Mouse (Mus musculus) neural tube, embryonic 15.5 days (tissue): ENCODE measurements around the gene Capn12. TPM values are rescaled to one million over a fixed set of nuclear protein-coding genes. Genes with fewer than 3 reads are reported as not detected.
"Not testable (repeated sequence)": the region's sequence is repeated elsewhere in the genome, so short reads cannot be mapped to it uniquely, and the experiment has no call there.

Experiments
- ATAC-seq: fragments of 200-750 bp; cut with Nextera tagmentation; 2 replicates; pipeline ENCODE4 v1.8.0; 2017; ENCODE audit warnings: mild to moderate bottlenecking, moderate TSS enrichment, moderate library complexity; ENCODE audit not compliant: low FRiP score
- H3K27ac ChIP-seq: fragments of 300-500 bp; sonication (generic); replicated peaks from 2 replicates; pipeline ENCODE4 v1.5.1; 2015; ENCODE audit warnings: mild to moderate bottlenecking, inconsistent platforms
- H3K27me3 ChIP-seq: fragments of 300-500 bp; sonication (generic); replicated peaks from 2 replicates; pipeline ENCODE4 v1.6.1; 2015; ENCODE audit warnings: inconsistent platforms
- H3K36me3 ChIP-seq: fragments of 300-500 bp; sonication (generic); 2 replicates; pipeline ENCODE4 v1.6.1; 2015; ENCODE audit warnings: inconsistent platforms
- H3K4me1 ChIP-seq: fragments of 300-500 bp; sonication (generic); 2 replicates; pipeline ENCODE4 v1.6.1; 2015; ENCODE audit warnings: inconsistent platforms
- H3K4me2 ChIP-seq: fragments of 300-500 bp; sonication (generic); 2 replicates; pipeline ENCODE4 v1.6.1; 2015; ENCODE audit warnings: inconsistent platforms, mild to moderate bottlenecking, moderate library complexity
- H3K4me3 ChIP-seq: fragments of 300-500 bp; sonication (generic); replicated peaks from 2 replicates; pipeline ENCODE4 v1.5.1; 2015; ENCODE audit warnings: mild to moderate bottlenecking, inconsistent platforms
- H3K9ac ChIP-seq: fragments of 300-500 bp; sonication (generic); replicated peaks from 2 replicates; pipeline ENCODE4 v1.6.1; 2015; ENCODE audit warnings: mild to moderate bottlenecking, inconsistent platforms
- H3K9me3 ChIP-seq: fragments of 300-500 bp; sonication (generic); replicated peaks from 2 replicates; pipeline ENCODE4 v1.6.1; 2016; ENCODE audit warnings: inconsistent platforms
- WGBS: fragments of 180-500 bp; shearing (Covaris S2); methylation state at CpG from one replicate; pipeline ENCODE4 v1.1.7; 2015; ENCODE audit warnings: mixed read lengths; 5-methylcytosine and 5-hydroxymethylcytosine counted together
- polyA plus RNA-seq: library from polyadenylated mRNA; unstranded; fragments of >200 nt; fragmentation: Nextera tagmentation; extraction: Ambion mirVana; gene quantifications from 2 replicates; pipeline ENCODE4 v1.2.1, GENCODE M21; 2015

Capn12 gene
- polyA plus RNA-seq, 1 experiment from 2014 or later = 0.35 TPM

GRCm38 (mm10) chr7:28883039-28883438 lies 1.8 kb downstream of the Capn12 start:
- no peaks in the 10 kb centered on the region for H3K4me1 ChIP-seq
- WGBS = 77% methylated on average over 11 of the region's 11 CpGs
- no peak overlapping the region for H3K9ac ChIP-seq
- H3K9me3 ChIP-seq = no peaks in the 10 kb centered on the region
- H3K4me3 ChIP-seq = no peak overlapping the region
- no peak for ATAC-seq
- no peaks in the 10 kb centered on the region for H3K36me3 ChIP-seq
- no peak overlapping the region for H3K27ac ChIP-seq
- H3K4me2 ChIP-seq = no peak overlapping the region
- peaks cover 11% of the 10 kb centered on the region for H3K27me3 ChIP-seq

DNA sequence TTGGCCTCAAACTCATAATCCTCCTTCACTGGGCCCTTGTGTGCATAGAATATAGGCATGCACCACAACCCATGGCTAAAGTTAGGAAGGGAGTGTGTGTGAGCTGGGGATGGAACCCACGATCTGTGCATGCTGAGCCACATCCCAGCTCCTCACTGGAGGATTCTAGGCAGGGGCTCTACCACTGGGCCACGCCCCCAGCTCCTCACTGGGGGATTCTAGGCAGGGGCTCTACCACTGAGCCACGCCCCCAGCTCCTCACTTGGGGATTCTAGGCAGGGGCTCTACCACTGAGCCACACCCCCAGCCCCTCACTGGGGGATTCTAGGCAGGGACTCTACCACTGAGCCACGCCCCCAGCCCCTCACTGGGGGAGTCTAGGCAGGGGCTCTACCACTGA lies 2.5 kb downstream of the Capn12 start:
- H3K4me2 ChIP-seq, H3K4me1 ChIP-seq, ATAC-seq: not testable (repeated sequence)

GRCm38 (mm10) chr7:28886486-28886885 lies 5.3 kb downstream of the Capn12 start:
- Histone ChIP-seq H3K4me3 (no peak overlapping the region), H3K4me2 (no peak overlapping the region), H3K4me1 (peaks cover 8% of the 10 kb centered on the region), H3K36me3 (0 out of 2 replicates have a peak, but pooled peaks cover 7% of the 10 kb centered on the region), H3K9me3 (no peaks in the 10 kb centered on the region), H3K9ac (no peak overlapping the region), H3K27me3 (peaks cover 36% of the 10 kb centered on the region), H3K27ac (no peak overlapping the region)
- 25% methylated on average over 14 of the region's 14 CpGs for WGBS
- ATAC-seq = no peak

More for the DNA sequence above, 2.5 kb downstream of the Capn12 start:
- not testable (repeated sequence) for H3K36me3 ChIP-seq, H3K27ac ChIP-seq, H3K4me3 ChIP-seq, H3K9ac ChIP-seq, H3K9me3 ChIP-seq
- peaks cover 17% of the 10 kb centered on the region for H3K27me3 ChIP-seq
- 89% methylated on average over 4 of the region's 4 CpGs for WGBS

GRCm38 (mm10) chr7:28888701-28889161 lies 7.5 kb downstream of the Capn12 start:
- H3K27me3 ChIP-seq = peaks cover 36% of the 10 kb centered on the region
- 3% methylated on average over 27 of the region's 27 CpGs for WGBS
- peak; percentile 65 for ATAC-seq

DNA sequence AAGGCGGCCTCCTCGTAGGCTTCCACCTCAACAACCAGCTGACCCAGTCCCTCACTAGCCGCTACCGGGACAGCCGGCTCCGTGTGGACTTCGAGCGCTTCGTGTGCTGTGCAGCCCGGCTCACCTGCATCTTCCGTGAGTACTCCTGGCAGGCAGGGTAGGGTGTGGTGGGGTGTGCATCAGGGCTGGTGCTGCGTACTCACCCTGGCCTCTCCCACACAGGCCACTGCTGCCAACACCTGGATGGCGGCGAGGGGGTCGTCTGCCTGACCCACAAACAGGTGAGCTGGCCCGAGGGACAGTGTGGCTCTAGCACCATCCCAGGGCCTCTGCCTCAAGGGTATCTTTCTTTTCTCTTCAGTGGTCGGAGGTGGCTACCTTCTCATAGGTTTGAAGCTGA lies 11.4 kb downstream of the Capn12 start:
- 96% methylated on average over 17 of the region's 17 CpGs for WGBS
- H3K36me3 ChIP-seq = peaks cover 64% of the 10 kb centered on the region
- H3K9me3 ChIP-seq = no peaks in the 10 kb centered on the region
- no peak overlapping the region for H3K9ac ChIP-seq
- ATAC-seq = no peak
- H3K27ac ChIP-seq = no peak overlapping the region
- H3K4me2 ChIP-seq = no peak overlapping the region
- H3K4me3 ChIP-seq = no peak overlapping the region
- H3K27me3 ChIP-seq = peaks cover 30% of the 10 kb centered on the region
- peaks cover 8% of the 10 kb centered on the region for H3K4me1 ChIP-seq

More at GRCm38 (mm10) chr7:28888701-28889161, 7.5 kb downstream of the Capn12 start:
- peak overlapping the region; percentile 41 for H3K4me3 ChIP-seq
- H3K36me3 ChIP-seq = peaks cover 25% of the 10 kb centered on the region
- peaks cover 8% of the 10 kb centered on the region for H3K4me1 ChIP-seq
- peak overlapping the region; percentile 58 for H3K4me2 ChIP-seq
- H3K27ac ChIP-seq = no peak overlapping the region
- H3K9ac ChIP-seq = 0 out of 2 replicates have a peak overlapping the region, but pooled peaks have one; percentile 4
- H3K9me3 ChIP-seq = no peaks in the 10 kb centered on the region

GRCm38 (mm10) chr7:28893643-28894265 lies 12.5 kb downstream of the Capn12 start:
- Histone ChIP-seq H3K36me3 (peaks cover 75% of the 10 kb centered on the region), H3K27me3 (peaks cover 19% of the 10 kb centered on the region), H3K4me1 (peaks cover 4% of the 10 kb centered on the region), H3K27ac (no peak overlapping the region), H3K9ac (no peak overlapping the region), H3K4me2 (no peak overlapping the region), H3K4me3 (no peak overlapping the region), H3K9me3 (no peaks in the 10 kb centered on the region)
- WGBS = 56% methylated on average over 7 of the region's 7 CpGs
- no peak for ATAC-seq

GRCm38 (mm10) chr7:28894942-28895341 lies 13.7 kb downstream of the Capn12 start:
- no peak for ATAC-seq
- no peaks in the 10 kb centered on the region for H3K9me3 ChIP-seq
- H3K4me3 ChIP-seq = no peak overlapping the region
- 77% methylated on average over 5 of the region's 5 CpGs for WGBS
- peaks cover 87% of the 10 kb centered on the region for H3K36me3 ChIP-seq
- no peak overlapping the region for H3K9ac ChIP-seq
- peaks cover 7% of the 10 kb centered on the region for H3K27me3 ChIP-seq
- no peaks in the 10 kb centered on the region for H3K4me1 ChIP-seq
- no peak overlapping the region for H3K27ac ChIP-seq
- H3K4me2 ChIP-seq = no peak overlapping the region

- Histone ChIP-seq H3K27ac (no peak overlapping the region), H3K9me3 (no peaks in the 10 kb centered on the region), H3K4me2 (no peak overlapping the region), H3K9ac (no peak overlapping the region), H3K36me3 (peaks cover 94% of the 10 kb centered on the region), H3K27me3 (no peaks in the 10 kb centered on the region), H3K4me3 (no peak overlapping the region), H3K4me1 (peaks cover 4% of the 10 kb centered on the region; the same call in 1 of the 2 replicates)
- no peak for ATAC-seq
- 94% methylated on average over 6 of the region's 6 CpGs for WGBS
Measured at GRCm38 (mm10) chr7:28897661-28898060, 16.4 kb downstream of the Capn12 start.

- no peaks in the 10 kb centered on the region for H3K9me3 ChIP-seq
- no peak overlapping the region for H3K9ac ChIP-seq
- H3K4me2 ChIP-seq = no peak overlapping the region
- peaks cover 97% of the 10 kb centered on the region for H3K36me3 ChIP-seq
- peaks cover 8% of the 10 kb centered on the region; the same call in 1 of the 2 replicates for H3K4me1 ChIP-seq
- no peak overlapping the region for H3K4me3 ChIP-seq
- H3K27ac ChIP-seq = no peak overlapping the region
- H3K27me3 ChIP-seq = no peaks in the 10 kb centered on the region
- WGBS = 85% methylated on average over 4 of the region's 4 CpGs
- ATAC-seq = no peak
Measured at GRCm38 (mm10) chr7:28899972-28900371, 18.8 kb downstream of the Capn12 start.

- ATAC-seq = peak; percentile 80
- no peak overlapping the region for H3K9ac ChIP-seq
- no peaks in the 10 kb centered on the region for H3K9me3 ChIP-seq
- WGBS = 85% methylated on average over 13 of the region's 13 CpGs
- peak overlapping the region; percentile 62 for H3K27ac ChIP-seq
- H3K36me3 ChIP-seq = peaks cover 97% of the 10 kb centered on the region
- H3K4me3 ChIP-seq = no peak overlapping the region
- no peaks in the 10 kb centered on the region for H3K27me3 ChIP-seq
- H3K4me1 ChIP-seq = peaks cover 8% of the 10 kb centered on the region; the same call in 1 of the 2 replicates
- no peak overlapping the region for H3K4me2 ChIP-seq
Measured at GRCm38 (mm10) chr7:28901311-28902125, 20.3 kb downstream of the Capn12 start.

- no peak overlapping the region for H3K9ac ChIP-seq
- H3K4me3 ChIP-seq = no peak overlapping the region
- no peak for ATAC-seq
- H3K27me3 ChIP-seq = no peaks in the 10 kb centered on the region
- peaks cover 8% of the 10 kb centered on the region; the same call in 1 of the 2 replicates for H3K4me1 ChIP-seq
- H3K27ac ChIP-seq = peak overlapping the region; percentile 62
- no peaks in the 10 kb centered on the region for H3K9me3 ChIP-seq
- no peak overlapping the region for H3K4me2 ChIP-seq
- 91% methylated on average over 6 of the region's 6 CpGs for WGBS
- peaks cover 97% of the 10 kb centered on the region for H3K36me3 ChIP-seq
Measured at GRCm38 (mm10) chr7:28902180-28902579, 21.0 kb downstream of the Capn12 start.
